Mouse (Mus musculus) cortical plate, adult 2 months (tissue): Measurements from ENCODE around the gene Scn1b. TPM values are rescaled to one million over a fixed set of nuclear protein-coding genes. Genes with fewer than 3 reads are reported as not detected.

Experiments
- H3K27ac ChIP-seq: fragments of 200-500 bp; 2 replicates; pipeline ENCODE4 v1.5.1; 2012; ENCODE audit warnings: low read length, control low read depth, inconsistent platforms; ENCODE audit not compliant: insufficient read depth
- H3K4me1 ChIP-seq: fragments of 200-500 bp; 2 replicates; pipeline ENCODE4 v1.6.1; 2011; ENCODE audit warnings: low read length; ENCODE audit not compliant: control insufficient read depth, insufficient read depth
- H3K4me3 ChIP-seq: fragments of 200-500 bp; 2 replicates; pipeline ENCODE4 v1.5.1; 2011; ENCODE audit warnings: mild to moderate bottlenecking, low read length, control low read depth; ENCODE audit not compliant: insufficient read depth
- CTCF ChIP-seq: fragments of 200-500 bp; IDR thresholded peaks from 2 replicates; pipeline ENCODE4 v1.5.1; 2011; ENCODE audit warnings: mild to moderate bottlenecking, control low read depth, low read length; ENCODE audit not compliant: insufficient read depth; ENCODE audit errors: extremely low read depth
- POLR2A ChIP-seq: fragments of 200-500 bp; IDR thresholded peaks from 2 replicates; pipeline ENCODE4 v1.6.1; 2011; ENCODE audit warnings: mild to moderate bottlenecking, low read length, control low read depth; ENCODE audit not compliant: insufficient read depth; ENCODE audit errors: extremely low read depth
- polyA plus RNA-seq: library from polyadenylated mRNA; depleted of rRNA; stranded (reverse); fragments of >200 nt; gene quantifications from 2 replicates; pipeline ENCODE4 v1.2.3, GENCODE M21; 2012

The Scn1b gene
- polyA plus RNA-seq, 1 experiment = 1,195 TPM

GRCm38 (mm10) chr7:31149751-31150565, 23.2 kb upstream of the Scn1b start:
- peak overlapping the region; percentile 75 for H3K4me3 ChIP-seq
- peaks cover 8% of the 10 kb centered on the region for H3K4me1 ChIP-seq
- no peak for TF ChIP-seq POLR2A
- no peak for TF ChIP-seq CTCF
- peak overlapping the region; percentile 32; the same call in 1 of the 2 replicates for H3K27ac ChIP-seq

GRCm38 (mm10) chr7:31149271-31149670, 22.5 kb upstream of the Scn1b start:
- peak overlapping the region; percentile 75 for H3K4me3 ChIP-seq
- H3K4me1 ChIP-seq = peaks cover 8% of the 10 kb centered on the region
- TF ChIP-seq POLR2A (no peak), CTCF (no peak)
- H3K27ac ChIP-seq = 0 out of 2 replicates have a peak overlapping the region, but pooled peaks have one; percentile 79

- peaks cover 8% of the 10 kb centered on the region for H3K4me1 ChIP-seq
- peak overlapping the region; percentile 79 for H3K27ac ChIP-seq
- H3K4me3 ChIP-seq = peak overlapping the region; percentile 75
- no peak for TF ChIP-seq CTCF
- TF ChIP-seq POLR2A = no peak
These were observed 22.0 kb upstream of the Scn1b start for GRCm38 (mm10) chr7:31148756-31149155.

GRCm38 (mm10) chr7:31148086-31148485, 21.3 kb upstream of the Scn1b start:
- no peak overlapping the region for H3K27ac ChIP-seq
- TF ChIP-seq CTCF = no peak
- no peak for TF ChIP-seq POLR2A
- H3K4me1 ChIP-seq = peaks cover 8% of the 10 kb centered on the region
- no peak overlapping the region for H3K4me3 ChIP-seq

GRCm38 (mm10) chr7:31145596-31146160, 18.9 kb upstream of the Scn1b start:
- Histone ChIP-seq H3K27ac (no peak overlapping the region), H3K4me1 (peaks cover 6% of the 10 kb centered on the region), H3K4me3 (no peak overlapping the region)
- no peak for TF ChIP-seq CTCF
- TF ChIP-seq POLR2A = no peak

GRCm38 (mm10) chr7:31144886-31145285, 18.1 kb upstream of the Scn1b start:
- H3K4me3 ChIP-seq = no peak overlapping the region
- no peak for TF ChIP-seq POLR2A
- no peak for TF ChIP-seq CTCF
- H3K27ac ChIP-seq = no peak overlapping the region
- H3K4me1 ChIP-seq = peaks cover 6% of the 10 kb centered on the region

- no peaks in the 10 kb centered on the region for H3K4me1 ChIP-seq
- TF ChIP-seq POLR2A = no peak
- no peak for TF ChIP-seq CTCF
- no peak overlapping the region for H3K4me3 ChIP-seq
- no peak overlapping the region for H3K27ac ChIP-seq
These were observed 14.1 kb upstream of the Scn1b start for GRCm38 (mm10) chr7:31140941-31141340.

- TF ChIP-seq POLR2A (no peak), CTCF (no peak)
- H3K4me3 ChIP-seq = no peak overlapping the region
- no peaks in the 10 kb centered on the region for H3K4me1 ChIP-seq
- no peak overlapping the region for H3K27ac ChIP-seq
These were observed 13.5 kb upstream of the Scn1b start for GRCm38 (mm10) chr7:31140302-31140701.

- Histone ChIP-seq H3K4me1 (no peaks in the 10 kb centered on the region), H3K27ac (no peak overlapping the region), H3K4me3 (no peak overlapping the region)
- TF ChIP-seq CTCF (peak; percentile 60), POLR2A (no peak)
These were observed 13.0 kb upstream of the Scn1b start for GRCm38 (mm10) chr7:31139765-31140164.

- TF ChIP-seq CTCF (no peak), POLR2A (no peak)
- H3K4me3 ChIP-seq = no peak overlapping the region
- no peaks in the 10 kb centered on the region for H3K4me1 ChIP-seq
- H3K27ac ChIP-seq = no peak overlapping the region
These were observed 8.9 kb upstream of the Scn1b start for GRCm38 (mm10) chr7:31135717-31136116.

GRCm38 (mm10) chr7:31131866-31132265, 5.1 kb upstream of the Scn1b start:
- H3K4me1 ChIP-seq = peaks cover 1% of the 10 kb centered on the region; the same call in 1 of the 2 replicates
- no peak overlapping the region for H3K27ac ChIP-seq
- no peak overlapping the region for H3K4me3 ChIP-seq
- TF ChIP-seq CTCF (no peak), POLR2A (no peak)
